Mouse (Mus musculus) olfactory bulb, adult 2 months (tissue): ENCODE data around the gene Zfp202. TPM values are rescaled to one million over a fixed set of nuclear protein-coding genes. Genes with fewer than 3 reads are reported as not detected.
"Not testable (repeated sequence)": the region's sequence is repeated elsewhere in the genome, so short reads cannot be mapped to it uniquely, and the experiment has no call there.

Source experiments
- H3K27ac ChIP-seq: fragments of 200-500 bp; 2 replicates; pipeline ENCODE4 v1.5.1; 2012; ENCODE audit warnings: low read depth, low read length; ENCODE audit not compliant: insufficient read depth
- H3K4me1 ChIP-seq: fragments of 200-500 bp; 2 replicates; pipeline ENCODE4 v1.6.1; 2012; ENCODE audit warnings: low read length; ENCODE audit not compliant: control insufficient read depth, insufficient read depth
- H3K4me3 ChIP-seq: fragments of 200-500 bp; 2 replicates; pipeline ENCODE4 v1.5.1; 2012; ENCODE audit warnings: mild to moderate bottlenecking, low read depth, low read length, moderate library complexity; ENCODE audit not compliant: insufficient read depth
- CTCF ChIP-seq: fragments of 200-500 bp; IDR thresholded peaks from 2 replicates; pipeline ENCODE4 v1.5.1; 2012; ENCODE audit warnings: low read depth, mild to moderate bottlenecking, low read length, moderate library complexity; ENCODE audit not compliant: insufficient read depth
- POLR2A ChIP-seq: fragments of 200-500 bp; IDR thresholded peaks from 2 replicates; pipeline ENCODE4 v1.6.1; 2012; ENCODE audit warnings: mild to moderate bottlenecking, low read depth, low read length, moderate library complexity; ENCODE audit not compliant: insufficient read depth
- WGBS: fragments of 180-500 bp; shearing (Covaris S2); methylation state at CpG from one replicate; pipeline ENCODE4 v1.1.7; 2018; 5-methylcytosine and 5-hydroxymethylcytosine counted together
- polyA plus RNA-seq: library from polyadenylated mRNA; stranded (reverse); fragments of >200 nt; gene quantifications from 2 replicates; pipeline ENCODE4 v1.2.4, GENCODE M21; 2012; ENCODE audit warnings: low replicate concordance; ENCODE audit not compliant: missing spikeins, insufficient read depth, insufficient read length

The Zfp202 gene
- polyA plus RNA-seq, result not detected in 2 replicates

- Histone ChIP-seq H3K4me3 (peak within 1 kb of the TSS; percentile 78), H3K4me1 (peaks cover 4% of the 10 kb centered on the region; the same call in 1 of the 2 replicates), H3K27ac (peak within 1 kb of the TSS; percentile 27; the same call in 1 of the 2 replicates)
- TF ChIP-seq POLR2A (peak; percentile 64), CTCF (no peak)
- 1% methylated on average over 53 of the region's 63 CpGs for WGBS
Observed at GRCm38 (mm10) chr9:40192098-40193038, at the start of gene Zfp202. Gene Zfp202 (plus strand): TSS chr9:40192316.

- WGBS, result 55% methylated on average over 4 of the region's 4 CpGs
- Histone ChIP-seq H3K4me3 (no peak overlapping the region), H3K4me1 (no peaks in the 10 kb centered on the region), H3K27ac (no peak overlapping the region)
- TF ChIP-seq POLR2A (no peak), CTCF (no peak)
Observed at GRCm38 (mm10) chr9:40155118-40155644, 36.9 kb upstream of the Zfp202 start.

DNA sequence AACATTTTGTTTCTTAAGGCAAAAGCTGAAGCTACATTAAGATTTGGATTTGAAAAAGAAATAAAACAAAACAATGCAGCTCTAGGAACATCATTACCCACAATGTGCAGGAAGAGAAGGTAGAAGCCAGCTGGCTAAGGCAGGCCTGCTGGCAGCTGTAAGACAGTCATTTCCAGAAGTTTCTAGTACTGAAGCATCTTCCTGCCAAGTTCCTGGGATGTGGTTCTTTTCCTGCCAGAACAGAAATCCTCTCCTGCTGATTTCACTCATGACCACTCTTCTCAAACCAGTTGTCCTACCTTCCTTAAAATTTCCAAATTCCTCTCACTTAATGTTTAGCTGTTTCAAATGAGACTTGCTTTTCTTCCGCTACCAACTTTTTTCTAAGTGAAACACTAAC is 25.7 kb upstream of the Zfp202 start:
- no peaks in the 10 kb centered on the region for H3K4me1 ChIP-seq
- H3K27ac ChIP-seq, result no peak overlapping the region
- TF ChIP-seq POLR2A (no peak), CTCF (no peak)
- H3K4me3 ChIP-seq, result no peak overlapping the region
- 96% methylated on average over 1 of the region's 1 CpGs for WGBS

- Histone ChIP-seq H3K4me1 (no peaks in the 10 kb centered on the region), H3K27ac (no peak overlapping the region), H3K4me3 (no peak overlapping the region)
- TF ChIP-seq POLR2A (no peak), CTCF (no peak)
- 80% methylated on average over 6 of the region's 6 CpGs for WGBS
Observed at GRCm38 (mm10) chr9:40177017-40177416, 15.1 kb upstream of the Zfp202 start.

DNA sequence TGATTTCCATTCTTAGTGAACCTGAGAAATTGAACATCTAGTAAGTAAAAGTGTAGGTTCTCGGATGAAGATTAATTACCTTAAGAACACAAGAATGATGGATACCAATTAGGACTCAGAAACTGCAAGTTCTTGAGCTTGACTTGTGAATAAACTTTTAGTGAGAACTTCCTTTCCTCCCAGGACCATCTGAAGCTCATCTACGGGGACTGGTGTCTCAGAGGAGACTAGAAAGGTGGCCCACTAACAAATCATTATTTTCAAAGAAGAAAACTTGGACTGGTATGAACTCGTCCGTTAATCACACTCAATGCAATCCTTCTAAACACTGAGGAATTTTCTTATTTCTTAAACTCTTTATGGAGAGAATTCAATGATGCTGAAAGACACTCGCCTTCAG is 11.5 kb upstream of the Zfp202 start, which contains the start of gene Olfr986:
Gene Olfr986 (plus strand): TSS at position 301 of the 400 bp plus-strand sequence.
- 87% methylated on average over 5 of the region's 5 CpGs for WGBS
- no peaks in the 10 kb centered on the region for H3K4me1 ChIP-seq
- H3K27ac ChIP-seq, result no peak within 1 kb of the TSS
- TF ChIP-seq POLR2A, result no peak
- no peak for TF ChIP-seq CTCF
- no peak within 1 kb of the TSS for H3K4me3 ChIP-seq

DNA sequence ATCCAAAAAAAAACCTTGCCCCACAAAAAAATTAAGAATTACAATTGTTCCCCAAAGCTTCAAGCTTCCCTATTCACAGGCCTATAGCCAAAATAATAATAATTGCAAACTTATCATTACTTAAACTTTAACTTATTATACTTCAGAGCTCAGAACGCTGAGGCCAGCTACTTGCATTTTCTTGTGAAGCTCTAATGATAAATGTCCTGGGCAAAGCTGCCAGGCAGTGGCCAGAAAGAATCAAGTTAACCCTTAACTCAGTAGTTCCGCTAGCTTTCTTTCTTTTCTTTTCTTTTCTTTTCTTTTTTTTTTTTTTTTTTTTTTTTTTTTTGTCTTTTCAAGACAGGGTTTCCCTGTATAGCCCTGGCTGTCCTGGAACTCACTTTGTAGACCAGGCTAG is 7.0 kb upstream of the Zfp202 start:
- H3K4me3 ChIP-seq, H3K27ac ChIP-seq, H3K4me1 ChIP-seq: not testable (repeated sequence)
- 75% methylated on average over 2 of the region's 2 CpGs for WGBS

DNA sequence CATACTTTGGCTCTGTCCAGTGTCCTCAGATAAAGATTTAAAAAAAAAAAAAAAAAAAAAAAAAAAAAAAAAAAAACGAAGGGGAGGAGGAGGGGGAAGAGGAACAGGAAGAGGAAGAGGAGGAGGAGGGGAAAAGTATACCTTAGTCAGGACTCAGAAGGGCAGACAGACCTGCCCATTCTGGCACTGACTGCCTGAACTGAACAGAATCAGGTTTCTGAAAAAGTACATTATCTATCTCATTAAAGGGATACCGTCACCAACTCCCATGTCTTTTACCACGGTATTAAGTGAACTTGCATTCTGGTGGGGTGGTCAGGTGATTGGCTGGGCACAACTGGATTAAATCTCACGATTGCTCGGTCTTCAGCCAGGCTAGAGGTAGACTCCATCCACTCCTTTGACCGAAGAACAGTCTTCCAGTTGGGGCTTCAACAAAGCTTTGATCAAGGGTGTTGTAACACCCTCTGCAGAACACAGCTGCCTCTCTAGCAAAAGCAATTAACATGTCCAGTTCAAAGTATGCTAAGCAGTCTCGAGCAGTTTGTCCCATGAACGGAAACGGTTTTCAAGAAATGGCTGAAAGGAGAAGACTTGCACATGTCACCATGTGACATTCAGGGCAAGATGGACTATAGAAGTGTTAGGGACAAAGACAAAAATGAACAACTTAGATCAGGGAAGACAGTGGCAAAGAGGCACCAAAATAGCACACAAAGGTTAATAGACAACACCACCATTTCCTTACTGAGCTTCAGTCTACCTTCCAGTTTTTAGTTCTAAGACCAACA is 835 bp upstream of the Zfp202 start:
- Histone ChIP-seq H3K4me3 (peak overlapping the region; percentile 78), H3K4me1 (peaks cover 4% of the 10 kb centered on the region; the same call in 1 of the 2 replicates), H3K27ac (no peak overlapping the region)
- 87% methylated on average over 9 of the region's 9 CpGs for WGBS
- TF ChIP-seq POLR2A, result no peak
- no peak for TF ChIP-seq CTCF

- Histone ChIP-seq H3K4me1 (peaks cover 4% of the 10 kb centered on the region; the same call in 1 of the 2 replicates), H3K4me3 (no peak overlapping the region), H3K27ac (no peak overlapping the region)
- 83% methylated on average over 3 of the region's 3 CpGs for WGBS
- TF ChIP-seq POLR2A (no peak), CTCF (no peak)
Observed at GRCm38 (mm10) chr9:40195981-40196380, 3.9 kb downstream of the Zfp202 start.

DNA sequence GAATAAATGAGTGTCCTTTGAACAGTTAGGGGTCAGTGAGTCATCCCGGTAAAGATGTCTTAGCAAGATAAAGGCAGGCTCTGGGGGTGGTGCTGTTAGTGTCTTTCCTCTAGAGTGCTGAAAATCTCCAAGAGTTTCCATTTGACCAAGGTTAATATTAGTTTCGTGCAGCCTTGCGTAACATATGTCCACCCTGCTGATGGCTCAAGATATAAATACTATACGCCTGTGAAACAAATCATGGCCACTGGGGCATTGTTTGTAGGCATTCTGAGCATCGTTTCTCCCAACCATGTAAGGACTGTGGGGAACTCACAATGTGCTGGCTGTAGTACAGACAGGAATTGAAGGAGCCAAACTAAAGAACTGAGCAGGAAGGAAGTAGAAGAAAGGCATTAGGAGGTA is 14.4 kb downstream of the Zfp202 start:
- H3K4me1 ChIP-seq, result no peaks in the 10 kb centered on the region
- no peak overlapping the region for H3K27ac ChIP-seq
- H3K4me3 ChIP-seq, result no peak overlapping the region
- WGBS, result 57% methylated on average over 5 of the region's 5 CpGs
- no peak for TF ChIP-seq POLR2A
- TF ChIP-seq CTCF, result no peak
